28 mouse cellular contexts compared by ENCODE assay signal in genomic region chr9:87894596-87894995, GRCm38 (mm10).
DNase-seq lines count a peak whose midpoint lies in the region; ATAC-seq lines count a peak whose summit lies in the region.
"Had no signal": no experiment of that assay in that cellular context is flagged by ENCODE, and none has a peak within 500 bp of the region (broad histone marks: within the 10 kb centered on the region; RNA-seq: fewer than 3 reads in every experiment).

No protein-coding gene starts in this region.

- no peak overlapping the region for H3K4me3 ChIP-seq in forebrain, embryonic 11.5 days (ENCODE audit: low read depth, low read length)
- no peak overlapping the region for H3K4me3 ChIP-seq in forebrain, embryonic 15.5 days
- no peak overlapping the region for H3K4me3 ChIP-seq in hindbrain, embryonic 11.5 days (ENCODE audit: low read depth, low read length)
- no peak overlapping the region for H3K4me3 ChIP-seq in hindbrain, embryonic 13.5 days
- H3K4me3 ChIP-seq in midbrain, embryonic 11.5 days (ENCODE audit: low read depth, low read length): no peak overlapping the region
- H3K4me3 ChIP-seq in midbrain, embryonic 14.5 days (replicated peaks; ENCODE audit: low read depth, low read length): no peak overlapping the region
- H3K4me3 ChIP-seq: embryonic facial prominence, embryonic 12.5 days; embryonic facial prominence, embryonic 15.5 days; forebrain, embryonic 13.5 days; heart, adult 2 months; heart, embryonic 10.5 days; heart, embryonic 15.5 days; hindbrain, embryonic 12.5 days; intestine, embryonic 15.5 days had no signal

- 0 out of 2 replicates have a peak, but pooled peaks have one; percentile 14 for ATAC-seq in forebrain, embryonic 11.5 days (replicated peaks; ENCODE audit: low FRiP score)
- no peak for ATAC-seq in forebrain, embryonic 15.5 days (replicated peaks)
- peak; percentile 62; the same call in 1 of the 2 replicates for ATAC-seq in hindbrain, embryonic 11.5 days (ENCODE audit: low FRiP score)
- ATAC-seq in hindbrain, embryonic 13.5 days (ENCODE audit: low FRiP score): no peak
- peak; percentile 51; the same call in 1 of the 2 replicates for ATAC-seq in midbrain, embryonic 11.5 days (ENCODE audit: low FRiP score)
- ATAC-seq in midbrain, embryonic 14.5 days (ENCODE audit: low FRiP score, low TSS enrichment): no peak
- ATAC-seq: activated CD4-positive, CD25-positive, alpha-beta regulatory T cell, adult 4 months; CD4-positive, CD25-positive, alpha-beta regulatory T cell, adult 4 months; hindbrain, embryonic 16.5 days; intestine, embryonic 15.5 days had no signal

- DNase-seq in forebrain, embryonic 11.5 days (ENCODE audit: low spot score): no peak
- DNase-seq in hindbrain, embryonic 11.5 days (ENCODE audit: low spot score): no peak
- peak; percentile 84 for DNase-seq in midbrain, embryonic 11.5 days (ENCODE audit: low spot score, missing footprints)
- no peak for DNase-seq in midbrain, embryonic 14.5 days
- peak; percentile 3 for DNase-seq in skeletal muscle tissue, adult 2 months (ENCODE audit: low read depth, low spot score)
- no peak for DNase-seq in left cerebral cortex, postnatal 25 days (ENCODE audit: low spot score in 2 of 2)
- DNase-seq: adrenal gland, adult 8-10 months; adrenal gland, postnatal 25 days; cerebellum, adult 11-12 months; cerebellum, adult 8-10 months; cerebellum, postnatal 10 days; cerebellum, postnatal 36 days; gastrocnemius, postnatal 25 days; heart, adult 2 months; heart, postnatal 10 days; heart, postnatal 36 days had no signal

- 47% methylated on average over 3 of the region's 3 CpGs for WGBS in forebrain, embryonic 11.5 days
- WGBS in forebrain, embryonic 15.5 days: 49% methylated on average over 3 of the region's 3 CpGs
- WGBS in hindbrain, embryonic 11.5 days: 42% methylated on average over 3 of the region's 3 CpGs
- WGBS in hindbrain, embryonic 13.5 days: 40% methylated on average over 3 of the region's 3 CpGs
- WGBS in midbrain, embryonic 11.5 days: 41% methylated on average over 3 of the region's 3 CpGs
- WGBS in midbrain, embryonic 14.5 days: 38% methylated on average over 3 of the region's 3 CpGs

- H3K4me1 ChIP-seq in forebrain, embryonic 11.5 days (replicated peaks; ENCODE audit: control insufficient read depth, insufficient read depth, low read length): 0 out of 2 replicates have a peak, but pooled peaks cover 2% of the 10 kb centered on the region
- no peaks in the 10 kb centered on the region for H3K4me1 ChIP-seq in forebrain, embryonic 15.5 days
- H3K4me1 ChIP-seq in hindbrain, embryonic 11.5 days (replicated peaks; ENCODE audit: control insufficient read depth, insufficient read depth, low read length): no peaks in the 10 kb centered on the region; the same call in 1 of the 2 replicates
- no peaks in the 10 kb centered on the region for H3K4me1 ChIP-seq in hindbrain, embryonic 13.5 days (replicated peaks)
- peaks cover 4% of the 10 kb centered on the region for H3K4me1 ChIP-seq in midbrain, embryonic 11.5 days (ENCODE audit: control insufficient read depth, insufficient read depth, low read length)
- peaks cover 7% of the 10 kb centered on the region; the same call in 1 of the 2 replicates for H3K4me1 ChIP-seq in midbrain, embryonic 14.5 days (ENCODE audit: control insufficient read depth, insufficient read depth, low read length)
- H3K4me1 ChIP-seq: embryonic facial prominence, embryonic 12.5 days; heart, embryonic 10.5 days; heart, embryonic 15.5 days; intestine, embryonic 15.5 days had no signal

- no peak overlapping the region for H3K4me2 ChIP-seq in forebrain, embryonic 11.5 days (ENCODE audit: low read depth, low read length, severe bottlenecking)
- H3K4me2 ChIP-seq in forebrain, embryonic 15.5 days (replicated peaks): no peak overlapping the region
- no peak overlapping the region for H3K4me2 ChIP-seq in hindbrain, embryonic 11.5 days (replicated peaks; ENCODE audit: low read depth, low read length)
- no peak overlapping the region for H3K4me2 ChIP-seq in hindbrain, embryonic 13.5 days
- H3K4me2 ChIP-seq in midbrain, embryonic 11.5 days: no peak overlapping the region
- no peak overlapping the region for H3K4me2 ChIP-seq in midbrain, embryonic 14.5 days (ENCODE audit: low read length)
- H3K4me2 ChIP-seq: embryonic facial prominence, embryonic 12.5 days; embryonic facial prominence, embryonic 15.5 days; forebrain, embryonic 13.5 days; heart, embryonic 15.5 days; hindbrain, embryonic 12.5 days; intestine, embryonic 15.5 days had no signal

- H3K27ac ChIP-seq in forebrain, embryonic 11.5 days (ENCODE audit: low read depth, low read length): no peak overlapping the region
- no peak overlapping the region for H3K27ac ChIP-seq in forebrain, embryonic 15.5 days (replicated peaks)
- no peak overlapping the region for H3K27ac ChIP-seq in hindbrain, embryonic 11.5 days (ENCODE audit: low read depth, low read length)
- no peak overlapping the region for H3K27ac ChIP-seq in hindbrain, embryonic 13.5 days
- no peak overlapping the region for H3K27ac ChIP-seq in midbrain, embryonic 11.5 days (ENCODE audit: low read depth, low read length)
- H3K27ac ChIP-seq in midbrain, embryonic 14.5 days (replicated peaks; ENCODE audit: low read depth, low read length): no peak overlapping the region
- H3K27ac ChIP-seq: embryonic facial prominence, embryonic 12.5 days; embryonic facial prominence, embryonic 15.5 days; forebrain, embryonic 13.5 days; heart, adult 2 months; heart, embryonic 10.5 days; hindbrain, embryonic 12.5 days; intestine, embryonic 15.5 days had no signal

- no peaks in the 10 kb centered on the region for H3K27me3 ChIP-seq in forebrain, embryonic 11.5 days (ENCODE audit: control insufficient read depth, insufficient read depth, low read length)
- no peaks in the 10 kb centered on the region for H3K27me3 ChIP-seq in forebrain, embryonic 15.5 days
- no peaks in the 10 kb centered on the region for H3K27me3 ChIP-seq in hindbrain, embryonic 11.5 days (ENCODE audit: control insufficient read depth, insufficient read depth, low read length)
- H3K27me3 ChIP-seq in hindbrain, embryonic 13.5 days: no peaks in the 10 kb centered on the region
- H3K27me3 ChIP-seq in midbrain, embryonic 11.5 days (ENCODE audit: control insufficient read depth, insufficient read depth, low read length): no peaks in the 10 kb centered on the region
- no peaks in the 10 kb centered on the region for H3K27me3 ChIP-seq in midbrain, embryonic 14.5 days (ENCODE audit: control insufficient read depth, insufficient read depth, low read length)
- H3K27me3 ChIP-seq: embryonic facial prominence, embryonic 12.5 days; embryonic facial prominence, embryonic 15.5 days; forebrain, embryonic 13.5 days; heart, embryonic 15.5 days; hindbrain, embryonic 12.5 days; intestine, embryonic 15.5 days had no signal

- H3K9ac ChIP-seq in forebrain, embryonic 11.5 days (ENCODE audit: low read length): no peak overlapping the region
- H3K9ac ChIP-seq in forebrain, embryonic 15.5 days (replicated peaks): no peak overlapping the region
- no peak overlapping the region for H3K9ac ChIP-seq in hindbrain, embryonic 11.5 days (ENCODE audit: low read depth, low read length)
- H3K9ac ChIP-seq in hindbrain, embryonic 13.5 days: no peak overlapping the region
- no peak overlapping the region for H3K9ac ChIP-seq in midbrain, embryonic 11.5 days (ENCODE audit: low read length)
- no peak overlapping the region for H3K9ac ChIP-seq in midbrain, embryonic 14.5 days (replicated peaks; ENCODE audit: low read length)
- H3K9ac ChIP-seq: embryonic facial prominence, embryonic 12.5 days; embryonic facial prominence, embryonic 15.5 days; forebrain, embryonic 13.5 days; heart, embryonic 15.5 days; hindbrain, embryonic 12.5 days; intestine, embryonic 15.5 days had no signal

- intact Hi-C loops in left cerebral cortex, postnatal 25 days (cut with DNase I): no loop called here

- no peaks in the 10 kb centered on the region for H3K9me3 ChIP-seq in forebrain, embryonic 11.5 days (ENCODE audit: control insufficient read depth, low read length)
- H3K9me3 ChIP-seq in forebrain, embryonic 15.5 days: no peaks in the 10 kb centered on the region
- no peaks in the 10 kb centered on the region for H3K9me3 ChIP-seq in hindbrain, embryonic 11.5 days (ENCODE audit: control insufficient read depth, low read length)
- no peaks in the 10 kb centered on the region for H3K9me3 ChIP-seq in hindbrain, embryonic 13.5 days
- no peaks in the 10 kb centered on the region; the same call in 1 of the 2 replicates for H3K9me3 ChIP-seq in midbrain, embryonic 11.5 days (ENCODE audit: control insufficient read depth, low read length)
- H3K9me3 ChIP-seq in midbrain, embryonic 14.5 days (ENCODE audit: control insufficient read depth, low read length): no peaks in the 10 kb centered on the region
- H3K9me3 ChIP-seq: embryonic facial prominence, embryonic 12.5 days; embryonic facial prominence, embryonic 15.5 days; forebrain, embryonic 13.5 days; heart, embryonic 10.5 days; heart, embryonic 15.5 days; hindbrain, embryonic 12.5 days; intestine, embryonic 15.5 days had no signal

- H3K36me3 ChIP-seq in forebrain, embryonic 11.5 days (ENCODE audit: control insufficient read depth, insufficient read depth, low read length): no peaks in the 10 kb centered on the region
- no peaks in the 10 kb centered on the region for H3K36me3 ChIP-seq in forebrain, embryonic 15.5 days
- no peaks in the 10 kb centered on the region for H3K36me3 ChIP-seq in hindbrain, embryonic 11.5 days (ENCODE audit: control insufficient read depth, insufficient read depth, low read length)
- H3K36me3 ChIP-seq in hindbrain, embryonic 13.5 days: no peaks in the 10 kb centered on the region
- no peaks in the 10 kb centered on the region for H3K36me3 ChIP-seq in midbrain, embryonic 11.5 days (ENCODE audit: control insufficient read depth, insufficient read depth, low read length)
- no peaks in the 10 kb centered on the region for H3K36me3 ChIP-seq in midbrain, embryonic 14.5 days (ENCODE audit: control insufficient read depth, insufficient read depth, low read length)
- H3K36me3 ChIP-seq: embryonic facial prominence, embryonic 12.5 days; embryonic facial prominence, embryonic 15.5 days; heart, embryonic 10.5 days; heart, embryonic 15.5 days; hindbrain, embryonic 12.5 days; intestine, embryonic 15.5 days had no signal

Comparison
In these comparisons a context has a peak if more than half of its experiments do, and no peak if none do; other contexts are left out.
1. ATAC-seq: peak in forebrain, embryonic 11.5 days (single experiment), hindbrain, embryonic 11.5 days (single experiment) and midbrain, embryonic 11.5 days (single experiment); none in forebrain, embryonic 15.5 days (single experiment), hindbrain, embryonic 13.5 days (single experiment) and midbrain, embryonic 14.5 days (single experiment).
2. DNase-seq: peak in midbrain, embryonic 11.5 days (single experiment) and skeletal muscle tissue, adult 2 months (single experiment); none in forebrain, embryonic 11.5 days (single experiment), hindbrain, embryonic 11.5 days (single experiment), midbrain, embryonic 14.5 days (single experiment) and left cerebral cortex, postnatal 25 days (0 of 2).